Mouse (Mus musculus) cerebellum, adult (tissue): Measurements from ENCODE around the gene Sec31b.
A peak's percentile ranks its signal among the peaks of the same experiment; 100 is the strongest.

Experiments
- ATAC-seq: cut with Nextera tagmentation; 2 replicates; pipeline ENCODE4 v1.9.2; 2017; ENCODE audit warnings: mild to moderate bottlenecking, moderate library complexity, mixed read lengths; ENCODE audit not compliant: insufficient number of reproducible peaks, low FRiP score, low TSS enrichment

Gene Sec31b

GRCm38 (mm10) chr19:44545321-44546041, at the start of gene Sec31b:
Gene Sec31b, minus strand, starts transcription at chr19:44545864.
- ATAC-seq, result peak; percentile 40; the same call in 1 of the 2 replicates

DNA sequence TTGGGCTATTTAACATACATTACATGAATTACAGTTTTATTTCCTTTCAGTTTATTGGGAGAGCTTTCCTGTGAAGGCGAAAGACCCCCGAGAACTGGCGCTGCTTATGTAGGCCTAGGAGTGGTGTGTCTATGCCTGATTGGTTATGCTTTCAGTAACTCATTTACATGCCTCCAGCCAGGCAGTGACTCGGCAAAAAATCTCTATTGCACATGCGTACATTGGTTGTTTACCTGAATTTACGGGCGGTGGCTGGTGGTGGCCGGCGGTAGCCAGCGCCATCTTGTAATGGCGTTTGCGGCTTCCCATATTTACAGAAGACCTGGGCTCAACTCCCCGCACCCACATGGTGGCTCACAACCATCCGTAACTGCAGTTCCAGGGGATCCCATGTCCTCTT, 48.5 kb upstream of the Sec31b start:
- no peak for ATAC-seq

DNA sequence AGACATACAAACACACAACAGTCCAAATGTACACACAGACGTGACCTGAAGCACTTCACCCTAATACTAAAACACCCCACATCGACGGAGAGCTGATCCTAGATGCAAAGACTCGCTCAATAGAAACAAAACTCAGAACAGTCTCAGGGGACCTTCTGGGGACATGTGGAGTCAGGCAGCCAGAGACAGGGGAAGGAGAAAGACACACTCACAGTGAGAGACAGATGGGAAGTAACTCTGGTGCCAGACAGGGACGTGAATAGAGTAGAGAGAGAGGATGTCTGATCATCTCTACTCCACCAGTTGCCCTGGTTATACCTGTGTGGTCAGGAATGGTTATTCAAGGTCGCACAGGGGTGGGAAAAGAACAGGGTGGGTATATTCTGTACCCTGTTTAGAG, 46.0 kb upstream of the Sec31b start:
- no peak for ATAC-seq

DNA sequence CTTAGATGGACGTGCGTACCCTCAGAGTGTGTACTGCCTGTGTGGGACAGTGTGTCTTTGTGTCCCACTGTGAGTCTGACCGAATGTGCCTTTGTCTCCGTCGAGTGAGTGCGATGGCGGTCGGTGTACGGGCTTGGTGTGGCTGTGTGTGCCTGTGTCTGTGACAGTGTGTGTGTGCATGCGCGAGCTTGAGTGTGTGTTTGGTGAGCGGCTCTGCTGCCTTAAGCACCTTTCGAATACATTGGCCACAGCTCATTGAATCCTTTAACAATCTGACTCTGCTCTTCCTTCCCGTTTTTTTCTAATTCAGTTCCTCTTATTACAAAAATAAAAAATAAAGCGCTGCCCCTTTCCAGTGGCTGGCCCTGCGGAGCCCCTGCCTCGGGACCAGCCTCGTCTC, 45.3 kb upstream of the Sec31b start:
- ATAC-seq, result no peak

- ATAC-seq, result no peak
These were observed 44.0 kb upstream of the Sec31b start for GRCm38 (mm10) chr19:44589591-44590223.

DNA sequence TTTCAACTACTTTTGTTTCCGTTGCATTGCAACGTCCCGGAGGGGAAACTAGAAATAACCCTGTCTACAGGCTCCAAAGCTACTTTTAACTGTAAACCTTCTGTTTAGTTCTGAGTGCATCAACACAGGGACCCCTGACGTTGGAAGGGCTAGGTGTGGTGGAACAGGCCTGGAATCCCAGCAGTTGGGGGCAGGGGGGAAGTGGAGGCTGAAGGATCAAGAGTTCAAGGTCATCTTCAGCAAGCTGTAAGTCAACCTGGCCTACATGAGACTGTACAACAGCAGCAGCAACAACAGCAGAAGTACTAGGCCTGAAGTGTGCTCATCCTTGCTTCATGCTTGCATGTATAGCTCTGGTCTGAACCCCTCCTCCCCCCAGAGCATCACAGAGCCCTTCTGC, 42.4 kb upstream of the Sec31b start:
- no peak for ATAC-seq

GRCm38 (mm10) chr19:44582638-44583309, 37.1 kb upstream of the Sec31b start:
- ATAC-seq, result peak; percentile 75

- ATAC-seq, result no peak
These were observed 36.4 kb upstream of the Sec31b start for GRCm38 (mm10) chr19:44582103-44582502.

- ATAC-seq, result no peak
These were observed 32.4 kb upstream of the Sec31b start for GRCm38 (mm10) chr19:44578038-44578437.

- no peak for ATAC-seq
These were observed 30.6 kb upstream of the Sec31b start for GRCm38 (mm10) chr19:44576275-44576674.

DNA sequence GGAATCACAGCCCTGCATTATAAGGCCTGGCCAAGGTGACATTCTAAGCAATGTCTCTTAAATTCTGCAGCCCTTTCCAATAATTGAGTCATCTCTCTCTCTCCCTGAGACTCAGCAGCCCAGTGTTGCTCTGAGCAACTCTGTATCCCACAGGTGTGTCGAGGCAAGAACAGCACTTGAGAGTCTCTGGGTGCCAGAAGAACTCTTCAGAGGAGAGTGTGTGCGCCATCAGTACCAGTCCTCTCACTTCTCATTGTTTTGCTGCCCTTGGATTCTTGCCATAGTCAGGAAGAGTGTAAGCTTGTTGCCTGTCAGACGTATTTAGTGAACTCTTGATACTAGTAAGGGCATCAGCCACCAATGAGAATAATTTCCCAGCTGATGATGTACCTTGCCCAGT, 22.1 kb upstream of the Sec31b start:
- ATAC-seq, result no peak

- no peak for ATAC-seq
These were observed 18.3 kb upstream of the Sec31b start for GRCm38 (mm10) chr19:44564006-44564405.

- peak; percentile 95 for ATAC-seq
These were observed 17.1 kb upstream of the Sec31b start, which contains the start of gene Hif1an for GRCm38 (mm10) chr19:44562652-44563206. Gene Hif1an, plus strand, starts transcription at chr19:44562850.

DNA sequence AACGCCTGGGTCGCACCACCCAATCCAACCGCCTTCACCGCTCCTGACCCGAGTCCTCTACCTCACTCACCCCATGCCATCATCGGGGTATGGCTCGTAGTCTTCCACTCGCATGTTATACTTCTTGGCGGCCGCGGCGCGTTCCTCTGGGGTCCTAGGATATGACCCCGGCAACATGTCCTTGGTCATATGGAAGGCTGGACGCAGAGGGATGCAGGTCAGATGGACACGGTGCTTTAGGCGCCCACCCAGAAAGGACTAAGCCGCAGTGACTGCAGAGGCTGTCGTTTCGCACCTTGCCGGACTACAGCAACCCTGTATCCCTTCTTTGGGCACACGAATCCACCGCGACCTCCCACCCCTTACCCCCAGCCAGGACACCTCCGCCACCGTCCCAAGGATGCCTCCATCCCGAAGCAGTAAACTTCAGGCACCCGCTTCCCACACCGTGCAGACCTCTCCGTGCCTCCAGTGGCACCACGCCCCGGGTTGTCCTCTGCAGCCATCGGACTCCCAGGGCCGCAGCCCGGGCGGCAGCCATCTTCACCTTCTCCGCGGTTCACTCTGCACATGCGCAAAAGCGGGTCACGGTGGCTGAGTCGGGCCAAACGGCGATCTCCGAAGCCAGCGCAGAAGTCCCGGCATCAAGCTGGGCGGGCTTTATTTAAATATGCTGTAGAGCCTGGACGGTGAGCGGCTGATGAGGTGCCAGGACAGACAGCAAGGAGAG, 9.4 kb upstream of the Sec31b start, which contains the start of gene Ndufb8:
Ndufb8 (minus strand) TSS at position 580 of the 730 bp plus-strand sequence.
- peak; percentile 88 for ATAC-seq

GRCm38 (mm10) chr19:44554490-44554860, 8.8 kb upstream of the Sec31b start:
- 0 out of 2 replicates have a peak, but pooled peaks have one; percentile 27 for ATAC-seq

DNA sequence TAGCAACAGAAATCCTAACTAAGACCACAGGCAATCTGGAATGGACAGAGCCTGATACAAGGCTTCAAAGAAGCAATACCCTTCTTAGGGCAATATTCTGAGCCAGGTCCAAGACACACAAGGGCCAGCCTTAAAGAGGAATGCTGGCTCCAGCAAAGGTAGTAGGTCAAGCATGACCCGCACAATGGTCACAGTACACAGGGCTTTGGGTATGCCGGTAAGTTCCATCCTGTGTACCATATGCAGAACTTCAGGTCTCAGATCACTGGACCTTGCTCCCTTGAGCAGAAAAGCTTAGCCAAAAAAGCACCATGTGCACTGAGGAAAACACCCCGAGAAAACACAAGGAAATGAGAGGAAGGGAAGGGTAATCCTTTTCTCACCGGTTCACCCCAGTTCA, 7.6 kb upstream of the Sec31b start:
- ATAC-seq, result no peak

DNA sequence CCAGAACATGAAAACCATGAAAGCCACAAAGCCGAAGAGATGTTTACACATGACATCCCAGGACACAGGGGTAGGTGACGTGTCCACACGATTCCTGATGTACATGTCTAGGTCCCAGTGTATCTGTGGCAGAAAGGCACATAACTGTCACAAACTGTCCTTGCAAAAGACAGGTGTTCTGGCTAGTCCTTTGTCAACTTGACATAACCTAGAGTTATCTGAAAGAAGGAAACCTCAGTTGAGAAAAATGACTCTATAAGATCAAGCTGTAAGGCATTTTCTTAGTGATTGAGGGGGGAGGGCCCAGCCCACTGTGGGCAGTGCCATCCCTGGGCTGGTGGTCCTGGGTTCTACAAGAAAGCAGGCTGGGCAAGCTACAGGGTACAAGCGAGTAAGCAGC, 7.1 kb upstream of the Sec31b start, which contains the start of gene Gm20538:
Gm20538 (minus strand) TSS at position 101 of the 400 bp plus-strand sequence.
- ATAC-seq, result no peak

DNA sequence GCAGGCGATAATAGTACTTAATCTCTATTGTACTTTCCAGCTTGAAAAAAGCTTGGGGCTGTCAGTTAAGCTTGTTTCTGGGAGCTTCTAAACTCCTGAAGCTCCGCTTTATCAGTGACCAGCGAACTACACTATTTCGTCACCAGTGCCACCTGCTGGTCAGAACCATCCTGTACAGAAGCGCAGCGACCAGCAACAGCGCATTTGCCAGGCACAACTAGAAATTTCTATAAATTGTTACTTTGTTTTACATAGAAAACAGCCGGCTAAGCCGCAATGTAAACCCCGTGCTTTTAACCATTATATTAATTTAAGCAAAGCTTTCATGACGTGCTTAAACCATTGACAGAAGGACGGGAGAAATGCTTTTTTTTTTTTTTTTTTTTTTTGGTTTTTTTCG, 889 bp downstream of the Sec31b start:
- ATAC-seq, result no peak

DNA sequence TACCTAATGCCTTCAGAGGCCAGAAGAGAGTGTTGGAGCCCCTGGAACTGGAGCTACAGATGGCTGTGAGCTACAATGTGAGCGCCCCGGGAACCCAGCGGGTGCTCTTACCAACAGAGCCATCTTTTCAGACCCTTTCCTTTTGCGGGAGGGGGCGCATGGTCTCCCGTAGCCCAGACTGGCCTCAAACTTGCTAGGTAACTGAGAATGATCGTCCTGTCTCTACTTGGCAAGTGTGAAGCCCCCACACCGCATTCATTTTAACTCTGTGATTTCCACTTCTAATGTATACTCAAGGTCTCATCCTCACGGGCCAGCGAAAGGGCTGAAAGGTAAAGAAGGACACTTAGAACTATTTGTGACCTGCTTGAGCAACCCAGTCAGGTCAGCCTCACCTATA, 1.3 kb downstream of the Sec31b start:
- no peak for ATAC-seq

DNA sequence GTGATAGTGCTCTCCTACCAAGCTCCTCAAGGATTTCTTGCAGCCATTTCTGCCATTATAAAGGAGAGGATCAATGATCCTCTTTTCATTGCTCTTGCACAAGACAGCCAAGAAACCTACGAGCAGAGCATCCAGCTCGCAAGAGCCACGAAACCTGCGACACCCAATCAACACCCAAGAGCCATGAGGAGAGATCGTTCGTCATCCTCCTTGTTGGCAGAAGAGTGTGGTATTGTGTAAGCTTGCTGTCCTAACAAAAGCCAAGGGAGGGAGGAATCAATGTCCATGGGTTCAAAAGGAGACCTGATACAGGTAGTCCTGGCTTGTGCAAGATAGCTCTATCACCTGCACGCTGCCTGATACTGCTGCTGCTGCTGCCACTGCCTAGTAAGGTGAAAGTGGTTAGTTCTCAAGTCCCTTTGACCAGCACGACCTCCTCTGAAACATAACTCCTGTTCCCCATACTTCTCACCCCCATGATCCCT, 2.9 kb downstream of the Sec31b start:
- no peak for ATAC-seq
